Comparison of ENCODE assay signal across 8 mouse cellular contexts in the genomic region with DNA sequence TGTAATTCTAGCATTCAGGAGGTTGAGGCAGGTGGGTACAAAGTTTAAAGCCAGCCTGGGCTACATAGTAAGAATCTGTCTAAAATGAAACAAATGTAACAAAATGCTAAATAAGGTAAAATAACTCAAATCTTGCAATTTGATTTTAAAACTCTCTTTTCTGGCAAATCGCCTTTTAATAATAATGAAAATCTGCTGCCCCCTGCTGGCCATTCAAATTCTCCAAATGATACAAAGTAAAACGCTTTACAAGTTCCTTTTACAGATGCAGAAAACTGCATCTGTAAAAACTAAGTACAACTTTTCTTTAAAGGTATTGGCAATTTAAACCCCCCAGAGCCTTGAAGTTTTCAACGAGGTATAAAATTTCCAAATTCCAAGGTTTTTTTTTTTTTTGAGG.
DNase-seq lines count a peak whose midpoint lies in the region.

No protein-coding gene starts in this region.

- intact Hi-C loops in left cerebral cortex, postnatal 4 days (cut with DNase I): no loop called here

- peak; percentile 40 to 42 for DNase-seq in adrenal gland, adult 18-20 months (ENCODE audit: low spot score in 2 of 2)
- DNase-seq in adrenal gland, adult 8-10 months: no peak
- DNase-seq in kidney, adult 9 months: peak; percentile 37
- no peak for DNase-seq in kidney, adult 11 months
- peak; percentile 61 to 66 for DNase-seq in B cell, adult 2 months
- peak; percentile 45 to 53 for DNase-seq in cerebellum, postnatal 4 days (ENCODE audit: low spot score in 2 of 2)
- peak; percentile 34 for DNase-seq in left cerebral cortex, postnatal 4 days
- DNase-seq in thymus, postnatal 0 days (ENCODE audit: low spot score): peak; percentile 40

Comparison
In these comparisons a context has a peak if more than half of its experiments do, and no peak if none do; other contexts are left out.
1. DNase-seq: peak in adrenal gland, adult 18-20 months (2 of 2), kidney, adult 9 months (single experiment), B cell, adult 2 months (2 of 2), cerebellum, postnatal 4 days (2 of 2), left cerebral cortex, postnatal 4 days (single experiment) and thymus, postnatal 0 days (single experiment); none in adrenal gland, adult 8-10 months (single experiment) and kidney, adult 11 months (single experiment).